Mouse (Mus musculus) neural tube, embryonic 13.5 days (tissue): ENCODE data around the gene Grm7. TPM values are rescaled to one million over a fixed set of nuclear protein-coding genes. Genes with fewer than 3 reads are reported as not detected.

Experiments
- ATAC-seq: fragments of 200-750 bp; cut with Nextera tagmentation; 2 replicates; pipeline ENCODE4 v1.8.0; 2017; ENCODE audit warnings: low read depth, mild to moderate bottlenecking, moderate TSS enrichment, moderate library complexity
- H3K27ac ChIP-seq: fragments of 300-500 bp; sonication (generic); replicated peaks from 2 replicates; pipeline ENCODE4 v1.5.1; 2015; ENCODE audit warnings: moderate library complexity, mild to moderate bottlenecking, inconsistent platforms
- H3K27me3 ChIP-seq: fragments of 300-500 bp; sonication (generic); 2 replicates; pipeline ENCODE4 v1.6.1; 2015; ENCODE audit warnings: mild to moderate bottlenecking, inconsistent platforms
- H3K36me3 ChIP-seq: fragments of 300-500 bp; sonication (generic); 2 replicates; pipeline ENCODE4 v1.6.1; 2015; ENCODE audit warnings: mild to moderate bottlenecking, inconsistent platforms
- H3K4me1 ChIP-seq: fragments of 300-500 bp; sonication (generic); replicated peaks from 2 replicates; pipeline ENCODE4 v1.6.1; 2015; ENCODE audit warnings: inconsistent platforms
- H3K4me2 ChIP-seq: fragments of 300-500 bp; sonication (generic); 2 replicates; pipeline ENCODE4 v1.6.1; 2015; ENCODE audit warnings: inconsistent platforms, mild to moderate bottlenecking, moderate library complexity
- H3K4me3 ChIP-seq: fragments of 300-500 bp; sonication (generic); 2 replicates; pipeline ENCODE4 v1.5.1; 2015; ENCODE audit warnings: mild to moderate bottlenecking, inconsistent platforms
- H3K9ac ChIP-seq: fragments of 300-500 bp; sonication (generic); 2 replicates; pipeline ENCODE4 v1.6.1; 2015; ENCODE audit warnings: moderate library complexity, mild to moderate bottlenecking, inconsistent platforms
- H3K9me3 ChIP-seq: fragments of 300-500 bp; sonication (generic); 2 replicates; pipeline ENCODE4 v1.6.1; 2016; ENCODE audit warnings: inconsistent platforms
- WGBS: fragments of 180-500 bp; shearing (Covaris S2); methylation state at CpG from one replicate; pipeline ENCODE4 v1.1.7; 2015; 5-methylcytosine and 5-hydroxymethylcytosine counted together
- polyA plus RNA-seq: library from polyadenylated mRNA; unstranded; fragments of >200 nt; fragmentation: Nextera tagmentation; extraction: Ambion mirVana; gene quantifications from 2 replicates; pipeline ENCODE4 v1.2.1, GENCODE M21; 2015

Grm7 gene
- polyA plus RNA-seq, 1 experiment from 2014 or later = 15.7 TPM

DNA sequence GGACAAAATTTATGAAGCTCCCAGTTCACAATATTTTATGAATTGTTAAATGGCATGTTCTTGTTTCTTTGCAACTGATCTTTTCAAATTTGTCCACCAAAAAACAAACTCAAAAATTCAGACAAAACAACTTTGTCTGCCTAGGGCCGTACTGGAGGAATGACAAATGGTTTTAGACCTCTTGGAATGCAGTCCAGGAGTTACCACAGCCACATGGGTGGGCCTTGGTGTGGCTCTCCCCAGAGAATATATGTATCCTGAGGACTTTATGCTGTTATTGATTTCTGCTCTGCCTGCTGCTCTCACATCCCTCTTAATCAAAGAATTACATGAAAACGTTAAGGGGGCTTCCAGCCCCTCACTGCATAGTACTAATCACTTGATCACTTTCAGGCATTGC, 400.5 kb downstream of the Grm7 start:
- Histone ChIP-seq H3K4me1 (no peaks in the 10 kb centered on the region), H3K27ac (no peak overlapping the region), H3K4me2 (no peak overlapping the region), H3K36me3 (no peaks in the 10 kb centered on the region), H3K9ac (no peak overlapping the region), H3K4me3 (no peak overlapping the region), H3K27me3 (no peaks in the 10 kb centered on the region), H3K9me3 (no peaks in the 10 kb centered on the region)
- no peak for ATAC-seq
- 46% methylated on average over 2 of the region's 2 CpGs for WGBS

DNA sequence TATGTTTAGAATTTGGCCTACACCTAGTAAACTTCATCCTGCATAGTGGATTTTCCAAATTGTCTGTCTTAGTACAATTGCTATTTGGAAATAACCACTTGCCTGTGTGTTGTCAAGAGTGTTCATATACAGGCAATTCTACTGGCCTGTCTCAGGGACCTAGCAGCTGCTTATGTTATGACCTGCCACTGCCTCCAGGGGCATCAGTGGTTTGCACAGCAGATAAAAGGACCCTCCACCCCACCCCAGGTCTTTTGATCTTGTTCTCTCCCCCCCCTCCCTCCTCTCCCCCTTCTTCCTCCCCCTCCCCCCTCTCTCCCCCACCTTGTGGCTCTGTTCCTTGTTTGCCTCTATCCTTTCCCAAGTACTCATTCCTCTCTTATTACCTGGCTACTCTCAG, 403.9 kb downstream of the Grm7 start:
- no peaks in the 10 kb centered on the region for H3K27me3 ChIP-seq
- no peak overlapping the region for H3K4me2 ChIP-seq
- no peaks in the 10 kb centered on the region for H3K4me1 ChIP-seq
- no peaks in the 10 kb centered on the region for H3K36me3 ChIP-seq
- H3K4me3 ChIP-seq = no peak overlapping the region
- ATAC-seq = no peak
- H3K27ac ChIP-seq = no peak overlapping the region
- H3K9ac ChIP-seq = no peak overlapping the region
- no peaks in the 10 kb centered on the region for H3K9me3 ChIP-seq

DNA sequence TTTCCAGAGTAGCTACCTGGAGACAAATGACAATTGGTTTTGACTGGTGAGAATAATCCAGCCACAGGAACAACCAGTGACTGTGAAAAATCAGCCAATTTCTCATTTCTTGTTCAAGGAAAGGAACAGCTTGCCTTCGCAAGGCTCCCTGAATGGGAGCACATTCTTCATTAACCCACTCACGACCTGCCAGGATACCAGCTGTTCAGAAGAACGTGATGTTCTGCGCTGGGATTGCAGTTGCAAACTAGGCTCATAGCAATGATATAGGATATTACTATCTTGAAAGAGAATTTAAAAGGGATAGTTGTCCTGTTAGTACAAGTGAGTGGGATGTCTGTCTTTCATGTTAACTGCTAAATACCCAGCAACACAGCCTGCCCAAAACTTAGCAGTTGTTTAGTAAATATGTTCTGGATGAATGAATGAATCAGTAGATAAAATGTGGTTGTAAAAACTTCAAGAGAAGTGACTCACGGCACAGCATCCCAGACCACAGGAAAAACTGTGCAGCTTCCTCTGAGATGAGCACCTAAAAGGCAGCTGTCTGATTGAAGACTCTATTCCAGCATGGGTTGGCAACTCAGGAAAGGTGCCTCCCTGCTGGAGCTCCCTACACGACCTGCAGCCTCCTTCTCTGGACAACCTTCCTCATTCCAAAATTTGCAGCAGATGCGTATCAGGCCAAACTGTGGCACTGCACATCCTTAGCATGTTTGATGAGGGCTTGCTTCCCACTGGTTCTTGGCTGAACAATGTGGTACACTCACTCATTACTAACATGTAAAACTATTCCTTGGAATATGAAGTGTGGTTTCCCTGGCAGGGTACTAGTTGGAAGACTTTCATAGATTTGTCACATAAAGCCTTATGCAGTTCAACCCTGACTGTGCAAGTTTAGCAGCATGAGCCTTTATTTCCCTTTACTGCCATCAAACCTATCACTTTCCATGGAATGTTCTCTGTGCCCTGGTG, 408.9 kb downstream of the Grm7 start:
- H3K4me3 ChIP-seq = no peak overlapping the region
- no peaks in the 10 kb centered on the region for H3K4me1 ChIP-seq
- no peaks in the 10 kb centered on the region for H3K36me3 ChIP-seq
- H3K9ac ChIP-seq = no peak overlapping the region
- WGBS = 68% methylated on average over 7 of the region's 7 CpGs
- ATAC-seq = no peak
- H3K4me2 ChIP-seq = no peak overlapping the region
- H3K27me3 ChIP-seq = no peaks in the 10 kb centered on the region
- no peak overlapping the region for H3K27ac ChIP-seq
- no peaks in the 10 kb centered on the region for H3K9me3 ChIP-seq

GRCm38 (mm10) chr6:111057798-111058197, 412.4 kb downstream of the Grm7 start:
- no peak overlapping the region for H3K9ac ChIP-seq
- H3K36me3 ChIP-seq = no peaks in the 10 kb centered on the region
- H3K4me3 ChIP-seq = no peak overlapping the region
- H3K9me3 ChIP-seq = no peaks in the 10 kb centered on the region
- no peak overlapping the region for H3K4me2 ChIP-seq
- no peak for ATAC-seq
- WGBS = 88% methylated on average over 3 of the region's 3 CpGs
- no peak overlapping the region for H3K27ac ChIP-seq
- no peaks in the 10 kb centered on the region for H3K4me1 ChIP-seq
- no peaks in the 10 kb centered on the region for H3K27me3 ChIP-seq

- no peaks in the 10 kb centered on the region for H3K9me3 ChIP-seq
- no peak for ATAC-seq
- no peaks in the 10 kb centered on the region for H3K27me3 ChIP-seq
- no peak overlapping the region for H3K4me3 ChIP-seq
- H3K27ac ChIP-seq = no peak overlapping the region
- H3K36me3 ChIP-seq = no peaks in the 10 kb centered on the region
- 80% methylated on average over 4 of the region's 4 CpGs for WGBS
- no peak overlapping the region for H3K4me2 ChIP-seq
- H3K9ac ChIP-seq = no peak overlapping the region
- H3K4me1 ChIP-seq = no peaks in the 10 kb centered on the region
These were observed 414.6 kb downstream of the Grm7 start for GRCm38 (mm10) chr6:111060004-111060403.

DNA sequence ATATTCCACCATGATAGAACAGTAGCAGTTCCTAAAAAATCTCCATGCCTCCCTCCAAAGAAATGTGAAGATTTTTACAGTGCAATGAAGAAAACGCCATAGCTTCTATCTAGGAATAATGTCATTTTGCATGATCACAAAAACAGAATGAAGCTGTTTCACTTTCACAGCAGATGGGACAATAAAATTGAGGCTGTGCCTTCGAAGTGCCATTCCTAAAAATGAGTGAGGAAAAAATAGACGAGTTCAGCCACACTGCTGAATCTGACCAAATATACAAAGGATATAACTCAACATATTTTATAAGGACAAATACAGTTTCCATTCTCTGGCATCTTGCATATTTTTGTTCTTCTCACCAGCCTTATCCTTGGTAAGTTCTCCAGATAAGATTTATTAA, 439.2 kb downstream of the Grm7 start:
- WGBS = 82% methylated on average over 3 of the region's 3 CpGs
- no peaks in the 10 kb centered on the region for H3K9me3 ChIP-seq
- H3K9ac ChIP-seq = no peak overlapping the region
- no peak overlapping the region for H3K4me2 ChIP-seq
- H3K4me1 ChIP-seq = no peaks in the 10 kb centered on the region
- no peak overlapping the region for H3K4me3 ChIP-seq
- ATAC-seq = no peak
- H3K36me3 ChIP-seq = no peaks in the 10 kb centered on the region
- no peaks in the 10 kb centered on the region for H3K27me3 ChIP-seq
- no peak overlapping the region for H3K27ac ChIP-seq

- H3K9ac ChIP-seq = no peak overlapping the region
- ATAC-seq = no peak
- 85% methylated on average over 1 of the region's 1 CpGs for WGBS
These were observed 449.4 kb downstream of the Grm7 start for GRCm38 (mm10) chr6:111094818-111095217.

DNA sequence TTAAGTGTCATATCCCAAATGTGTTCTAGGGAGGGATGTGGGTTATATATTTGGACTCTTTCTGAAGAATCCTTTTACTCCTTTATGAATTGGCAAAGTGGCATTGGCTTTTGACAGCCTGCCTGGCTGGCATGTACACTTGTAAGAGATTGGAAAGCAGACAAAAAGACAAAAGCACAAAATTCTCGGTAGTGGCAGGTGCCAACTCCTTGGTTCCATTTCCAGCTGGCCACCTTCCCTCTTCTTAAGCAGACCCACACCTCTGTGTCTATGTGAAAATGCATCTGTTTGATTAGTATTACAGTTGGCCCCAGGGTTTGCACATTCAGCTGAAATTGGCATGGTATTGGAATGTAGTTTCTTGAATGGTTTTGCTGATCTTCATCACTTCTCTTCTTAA, 460.1 kb downstream of the Grm7 start:
- no peak for ATAC-seq
- no peaks in the 10 kb centered on the region for H3K4me1 ChIP-seq
- H3K9me3 ChIP-seq = no peaks in the 10 kb centered on the region
- no peak overlapping the region for H3K9ac ChIP-seq
- no peak overlapping the region for H3K27ac ChIP-seq
- no peaks in the 10 kb centered on the region for H3K27me3 ChIP-seq
- no peaks in the 10 kb centered on the region for H3K36me3 ChIP-seq
- no peak overlapping the region for H3K4me3 ChIP-seq
- no peak overlapping the region for H3K4me2 ChIP-seq
- WGBS = 91% methylated on average over 1 of the region's 1 CpGs

More at GRCm38 (mm10) chr6:111094818-111095217, 449.4 kb downstream of the Grm7 start:
- Histone ChIP-seq H3K4me3 (no peak overlapping the region), H3K4me2 (no peak overlapping the region), H3K36me3 (no peaks in the 10 kb centered on the region), H3K27ac (no peak overlapping the region), H3K9me3 (no peaks in the 10 kb centered on the region), H3K4me1 (no peaks in the 10 kb centered on the region), H3K27me3 (no peaks in the 10 kb centered on the region)

GRCm38 (mm10) chr6:111161037-111161436, 515.7 kb downstream of the Grm7 start:
- ATAC-seq = no peak
- no peaks in the 10 kb centered on the region for H3K27me3 ChIP-seq
- H3K4me3 ChIP-seq = no peak overlapping the region
- H3K4me1 ChIP-seq = no peaks in the 10 kb centered on the region
- H3K4me2 ChIP-seq = no peak overlapping the region
- no peaks in the 10 kb centered on the region for H3K9me3 ChIP-seq
- no peak overlapping the region for H3K9ac ChIP-seq
- no peak overlapping the region for H3K27ac ChIP-seq
- H3K36me3 ChIP-seq = no peaks in the 10 kb centered on the region
- WGBS = 92% methylated on average over 1 of the region's 1 CpGs

- Histone ChIP-seq H3K4me2 (no peak overlapping the region), H3K4me3 (no peak overlapping the region), H3K9ac (no peak overlapping the region), H3K4me1 (no peaks in the 10 kb centered on the region), H3K27me3 (no peaks in the 10 kb centered on the region), H3K9me3 (no peaks in the 10 kb centered on the region), H3K36me3 (no peaks in the 10 kb centered on the region), H3K27ac (no peak overlapping the region)
- no peak for ATAC-seq
- WGBS = 94% methylated on average over 3 of the region's 3 CpGs
These were observed 550.0 kb downstream of the Grm7 start for GRCm38 (mm10) chr6:111195333-111195732.

DNA sequence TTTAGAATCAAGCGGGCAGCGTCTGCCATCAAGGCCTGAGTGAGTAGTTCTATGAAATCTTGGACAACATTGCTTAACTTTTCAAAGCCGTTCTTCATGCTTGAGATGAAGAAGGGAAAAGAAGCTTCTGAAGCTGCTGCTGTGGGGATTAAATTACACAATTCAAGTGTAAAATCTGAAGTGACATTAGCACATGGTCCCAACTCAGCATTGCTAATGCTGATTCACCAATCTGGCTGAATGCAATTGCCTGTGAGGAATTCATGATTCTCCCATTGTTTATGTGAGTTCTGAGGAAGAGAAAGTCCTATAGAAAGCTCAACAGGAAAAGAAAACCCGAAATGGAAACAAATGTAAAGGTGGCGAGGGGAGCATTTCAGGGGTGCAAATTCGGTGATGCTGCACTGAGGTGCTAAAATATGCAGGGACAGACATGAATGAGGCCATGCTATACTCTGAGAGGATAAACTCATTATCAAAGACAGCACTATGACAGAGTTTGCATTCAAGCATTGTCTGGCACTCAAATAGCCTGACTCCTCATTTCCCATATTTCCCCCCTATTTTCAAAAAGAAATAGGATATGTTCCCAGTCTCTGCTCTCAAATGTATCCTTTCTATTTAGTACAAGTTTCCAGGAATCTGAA, 575.8 kb downstream of the Grm7 start:
- 77% methylated on average over 6 of the region's 6 CpGs for WGBS
- Histone ChIP-seq H3K4me2 (no peak overlapping the region), H3K27me3 (no peaks in the 10 kb centered on the region), H3K9ac (no peak overlapping the region), H3K27ac (no peak overlapping the region), H3K36me3 (no peaks in the 10 kb centered on the region), H3K9me3 (no peaks in the 10 kb centered on the region), H3K4me1 (no peaks in the 10 kb centered on the region), H3K4me3 (no peak overlapping the region)
- no peak for ATAC-seq

GRCm38 (mm10) chr6:111255215-111255614, 609.8 kb downstream of the Grm7 start:
- no peaks in the 10 kb centered on the region for H3K4me1 ChIP-seq
- no peak overlapping the region for H3K4me2 ChIP-seq
- no peak overlapping the region for H3K27ac ChIP-seq
- no peaks in the 10 kb centered on the region for H3K27me3 ChIP-seq
- H3K36me3 ChIP-seq = no peaks in the 10 kb centered on the region
- no peak overlapping the region for H3K9ac ChIP-seq
- no peak overlapping the region for H3K4me3 ChIP-seq
- no peaks in the 10 kb centered on the region for H3K9me3 ChIP-seq
- no peak for ATAC-seq
- 85% methylated on average over 5 of the region's 5 CpGs for WGBS
